Mouse (Mus musculus): ENCODE measurements at regions not wholly inside any gene's neighbourhood (a gene's known extent, or its start where the extent isn't known, plus 50 kb on each side); places are given as distances from the start of the nearest gene placed in this dataset.
"Not testable (repeated sequence)": the region's sequence is repeated elsewhere in the genome, so short reads cannot be mapped to it uniquely, and the experiment has no call there.

DNA sequence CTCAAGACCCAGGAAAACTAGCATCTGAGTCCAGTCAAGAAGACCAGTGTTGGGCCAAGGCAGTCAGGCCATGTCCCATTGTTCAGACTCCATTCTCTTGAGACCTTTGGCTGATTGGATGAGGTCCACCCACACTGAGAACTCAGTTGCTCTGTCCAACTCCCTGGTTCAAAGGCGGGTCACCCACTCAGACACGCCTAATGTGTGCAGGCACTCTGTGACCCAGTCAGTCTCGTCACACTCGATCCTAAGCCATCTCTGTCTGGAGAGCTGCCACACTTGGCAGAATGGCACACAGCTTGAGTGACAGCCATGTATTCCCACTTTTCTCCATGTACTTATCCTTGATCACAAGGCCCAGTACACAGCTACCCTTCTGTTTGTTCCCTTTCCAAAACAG, 189.8 kb upstream of the Hs6st1 start:
- DNase-seq: no peak

DNA sequence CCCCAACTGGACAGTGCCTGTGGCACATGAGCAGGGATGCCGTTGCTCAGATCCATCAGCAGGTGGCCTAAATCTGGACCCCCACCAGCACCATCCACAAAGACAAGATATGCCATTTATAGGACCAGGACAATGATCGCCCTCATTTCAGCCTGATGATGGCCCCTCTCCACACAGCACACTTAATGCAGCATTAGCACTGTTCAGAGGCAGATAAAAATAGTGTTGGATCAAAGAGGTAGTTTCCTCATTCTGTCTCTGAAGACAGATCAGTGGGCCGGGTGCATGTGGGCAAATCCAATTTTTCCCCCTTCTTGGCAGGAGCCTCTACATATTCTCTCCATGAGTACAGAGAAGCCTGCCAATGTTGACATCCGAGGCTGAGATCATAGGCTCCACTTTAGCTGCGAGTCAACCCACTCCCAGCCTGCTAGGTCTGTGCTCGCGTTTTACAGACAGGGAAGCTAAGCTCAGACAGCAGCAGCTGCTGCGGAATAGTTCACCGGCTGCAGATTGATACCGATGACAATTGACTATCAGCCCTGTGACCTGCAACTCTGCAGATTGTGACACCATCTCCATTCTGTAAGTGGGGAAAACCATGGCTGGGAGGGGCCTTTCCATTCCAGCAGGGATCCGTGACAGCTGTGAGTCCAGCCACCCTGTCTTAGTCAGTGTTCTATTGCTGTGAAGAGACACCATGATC, 188.7 kb upstream of the Hs6st1 start:
- DNase-seq: no peak

DNA sequence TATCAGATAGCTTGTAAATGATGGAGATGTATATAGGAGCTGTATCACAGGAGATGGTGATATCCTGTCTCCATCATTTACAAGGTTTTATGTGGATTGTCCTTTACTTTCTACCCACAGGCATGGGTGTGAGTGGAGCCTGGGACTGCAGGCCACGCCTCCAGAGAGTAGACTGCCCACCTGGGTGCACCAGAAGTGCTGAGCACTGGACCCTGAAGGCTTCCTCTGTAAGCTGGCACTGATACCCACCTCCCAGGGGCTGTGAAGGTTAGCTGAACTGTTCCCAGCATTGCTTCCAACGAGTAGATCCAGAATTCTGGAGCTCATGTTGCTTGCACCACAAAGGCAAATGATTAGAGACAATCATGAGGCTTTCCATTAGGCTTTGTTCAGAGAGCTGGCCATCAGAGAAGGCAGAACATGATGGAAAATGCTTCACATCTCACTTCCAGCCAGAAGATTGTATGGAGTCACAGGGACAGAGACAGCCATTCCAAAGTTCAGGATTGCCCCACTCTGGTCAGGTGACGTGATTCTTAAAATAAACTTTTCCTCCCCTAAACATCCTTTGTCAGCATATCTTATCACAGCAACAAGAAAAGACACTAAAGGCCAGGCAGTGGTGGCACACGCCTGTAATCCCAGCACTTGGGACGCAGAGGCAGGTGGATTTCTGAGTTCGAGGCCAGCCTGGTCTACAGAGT, 187.5 kb upstream of the Hs6st1 start:
- DNase-seq: peak; percentile 27

DNA sequence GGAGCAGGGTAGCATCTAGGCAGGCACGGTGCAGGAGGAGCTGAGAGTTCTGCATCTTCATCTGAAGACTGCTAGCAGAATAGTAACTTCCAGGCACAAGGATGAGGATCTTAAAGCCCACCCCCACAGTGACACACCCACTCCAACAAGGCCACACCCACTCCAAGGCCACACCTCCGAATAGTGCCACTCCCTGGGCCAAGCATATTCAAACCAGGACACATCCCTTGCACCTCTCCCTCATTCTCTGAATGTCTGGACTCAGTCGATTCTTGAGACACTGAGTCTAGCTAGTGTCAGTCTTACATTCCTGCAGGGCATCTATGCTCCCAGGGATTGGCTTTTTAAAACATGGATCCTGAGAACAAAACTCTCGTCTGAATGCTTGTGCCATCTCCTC, 186.7 kb upstream of the Hs6st1 start:
- no peak for DNase-seq

DNA sequence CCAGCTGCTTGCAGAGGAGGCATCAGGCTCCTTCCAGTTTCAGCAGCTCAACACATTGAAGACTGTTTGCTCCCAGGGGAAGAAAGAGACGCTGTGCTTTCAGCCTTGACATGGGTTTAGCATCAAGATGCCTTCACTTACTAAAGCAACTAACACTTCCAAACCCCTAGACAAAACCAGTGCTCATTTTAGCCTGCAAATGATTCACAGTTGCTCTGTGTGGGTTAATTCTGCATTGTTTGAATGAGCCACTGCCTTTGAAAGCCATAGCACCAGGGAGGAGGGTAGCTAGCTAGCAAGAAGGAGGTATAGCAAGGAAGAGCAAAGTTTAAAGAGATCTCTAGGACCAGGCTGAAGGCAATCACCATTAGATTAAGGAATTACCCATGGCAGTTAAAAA, 186.1 kb upstream of the Hs6st1 start:
- DNase-seq: no peak

DNA sequence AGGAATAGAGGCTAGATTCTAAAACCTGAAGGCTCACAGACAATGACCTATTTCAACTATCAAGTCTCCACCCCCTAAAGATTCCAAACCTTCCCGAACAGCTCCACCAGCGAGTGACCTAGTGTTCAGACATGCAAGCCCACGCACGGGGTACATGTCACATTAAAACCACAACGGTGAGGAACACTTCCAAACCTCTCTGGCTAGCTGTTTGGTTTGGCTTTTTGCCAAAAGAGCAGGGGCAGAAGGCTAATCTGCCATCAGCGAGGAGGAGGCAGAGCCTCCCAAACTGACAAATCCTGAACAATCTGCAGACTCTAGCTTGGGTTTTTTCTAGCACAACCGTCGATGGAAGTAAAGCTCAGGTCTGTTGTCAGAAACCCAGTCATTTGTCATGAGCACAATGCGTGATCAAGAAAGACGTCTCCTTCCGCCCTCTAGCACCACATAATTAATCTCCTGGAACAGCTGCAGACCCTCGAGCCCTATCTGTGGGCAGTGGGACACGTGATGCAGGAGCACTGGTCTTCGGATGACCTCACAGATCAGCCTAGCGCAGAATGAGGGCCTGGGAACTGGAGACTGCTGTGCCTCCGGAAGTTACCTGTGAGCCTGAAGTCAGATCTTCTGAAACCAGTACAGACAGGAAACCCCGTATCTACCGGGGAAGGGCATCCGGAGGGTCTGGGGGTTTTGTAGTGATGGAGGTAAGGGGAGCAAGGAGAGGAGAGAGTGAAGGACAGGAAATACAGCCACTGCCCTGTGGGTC, 178.3 kb upstream of the Hs6st1 start:
- DNase-seq: no peak

DNA sequence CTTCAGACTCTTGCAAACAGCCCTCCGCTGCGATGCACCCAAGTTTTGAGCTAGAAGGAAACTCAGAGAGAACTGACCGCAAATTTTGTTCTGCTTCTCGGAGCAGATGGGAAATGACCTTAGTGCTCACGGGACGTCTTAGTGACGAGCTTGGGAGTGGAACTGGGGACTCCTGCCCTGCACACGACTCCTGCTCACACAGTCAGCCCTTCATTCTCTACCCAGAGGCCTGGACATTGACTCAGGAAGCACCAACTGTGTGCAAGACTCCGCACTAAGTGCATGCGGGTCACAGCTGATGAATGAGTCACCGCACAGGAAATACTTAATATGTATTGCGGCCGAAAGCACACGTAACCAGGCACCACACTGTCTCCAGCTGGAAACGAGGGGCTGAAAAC, 177.7 kb upstream of the Hs6st1 start:
- DNase-seq: no peak

DNA sequence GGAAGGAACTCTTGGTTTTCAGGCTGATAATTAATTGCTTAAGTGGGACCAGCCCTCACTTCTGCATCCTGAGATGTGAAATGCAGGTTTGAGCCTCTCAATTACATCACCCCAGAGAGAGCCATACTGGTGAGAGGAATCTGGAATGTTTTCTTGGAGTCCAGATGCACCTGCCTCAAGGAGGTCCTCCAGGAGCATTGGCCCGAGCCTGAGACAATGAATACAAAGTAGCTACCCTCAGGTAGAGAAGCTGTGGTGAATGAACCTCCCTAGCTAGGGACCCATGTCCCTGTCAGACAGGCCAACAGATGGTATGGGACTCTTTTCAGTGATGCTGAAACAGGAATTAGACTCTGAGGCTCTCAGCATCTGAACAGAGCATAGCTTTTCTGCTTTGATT, 168.7 kb upstream of the Hs6st1 start:
- no peak for DNase-seq

DNA sequence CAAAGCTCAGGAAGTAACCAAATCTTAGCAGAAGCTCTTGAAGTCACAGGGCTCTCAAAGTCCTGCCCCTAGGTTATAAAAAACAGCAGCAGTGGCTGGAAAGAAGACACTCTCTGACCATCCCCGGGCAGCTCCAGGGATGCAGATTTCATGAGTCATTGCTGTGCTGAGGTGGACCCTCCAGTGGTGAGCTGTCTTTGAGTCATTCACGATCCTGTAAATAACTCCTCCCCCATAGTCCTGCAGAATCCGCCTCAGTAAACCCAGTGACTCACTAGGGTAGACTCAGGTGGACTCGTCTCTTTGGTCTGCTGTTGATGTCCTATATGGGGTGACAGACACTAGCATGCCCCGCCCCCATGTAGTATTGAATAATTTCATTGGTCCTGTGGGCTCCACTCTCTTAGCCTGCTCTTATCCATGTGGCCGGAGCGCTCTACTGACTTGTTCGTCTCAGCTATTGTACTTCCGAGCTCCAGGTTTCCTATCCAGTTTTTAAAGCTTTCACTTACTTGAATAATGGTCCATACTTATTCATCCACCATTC, 164.1 kb upstream of the Hs6st1 start:
- no peak for DNase-seq

DNA sequence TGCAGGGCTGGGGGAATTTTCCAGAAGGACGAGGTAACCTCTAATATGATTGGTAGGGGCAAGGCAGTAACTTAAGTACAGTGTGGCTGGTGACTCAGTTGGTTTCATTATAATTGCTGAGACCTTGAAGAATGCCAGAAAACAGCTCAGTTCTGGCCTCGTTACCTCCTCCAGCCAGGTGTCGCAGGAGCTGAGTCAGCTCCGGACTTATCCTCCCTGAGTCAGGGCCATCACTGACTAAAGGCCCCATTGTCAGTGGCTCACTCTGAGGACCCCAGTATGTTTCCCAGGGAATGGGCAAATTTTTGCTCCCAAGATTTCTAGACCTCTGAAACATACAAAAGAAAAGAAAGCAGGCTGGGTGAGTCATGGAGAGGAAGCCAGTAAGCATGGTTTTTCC, 154.6 kb upstream of the Hs6st1 start:
- DNase-seq: no peak

DNA sequence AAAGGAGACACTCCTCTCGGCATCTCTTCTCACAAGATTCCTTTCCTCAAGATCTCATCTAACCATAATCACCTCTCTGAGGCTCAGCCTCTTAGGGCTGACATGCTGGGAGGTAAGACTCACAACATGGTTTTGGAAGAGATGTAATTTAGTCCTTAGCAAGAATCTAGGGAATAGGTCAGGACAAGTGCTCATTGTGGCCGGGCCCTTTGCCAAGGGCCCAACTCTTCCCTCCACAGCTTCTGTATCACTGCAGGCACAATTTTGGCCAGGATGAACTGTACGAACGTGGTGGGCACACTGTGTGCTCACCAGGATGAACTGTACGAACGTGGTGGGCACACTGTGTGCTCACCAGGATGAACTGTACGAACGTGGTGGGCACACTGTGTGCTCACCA, 154.0 kb upstream of the Hs6st1 start:
- DNase-seq: not testable (repeated sequence)

DNA sequence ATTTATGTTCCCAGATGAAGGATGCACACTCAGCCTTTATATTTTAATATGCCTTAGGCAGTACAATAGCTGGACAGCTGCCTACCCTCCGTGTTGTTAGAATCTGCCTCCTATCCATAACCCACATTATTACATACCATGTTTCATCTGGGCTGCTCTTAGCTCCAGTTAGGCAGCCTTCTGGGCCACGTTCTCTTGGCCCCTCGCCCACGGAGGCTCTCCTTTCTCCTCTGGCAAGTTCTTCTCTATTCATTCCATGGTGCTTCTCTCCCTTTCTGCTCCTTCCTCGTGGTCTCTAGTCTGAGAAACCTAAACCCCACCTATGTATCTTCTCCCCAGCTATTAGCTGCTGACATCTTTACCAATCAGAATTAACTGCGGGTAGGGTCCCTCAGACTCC, 152.7 kb upstream of the Hs6st1 start:
- DNase-seq: no peak

DNA sequence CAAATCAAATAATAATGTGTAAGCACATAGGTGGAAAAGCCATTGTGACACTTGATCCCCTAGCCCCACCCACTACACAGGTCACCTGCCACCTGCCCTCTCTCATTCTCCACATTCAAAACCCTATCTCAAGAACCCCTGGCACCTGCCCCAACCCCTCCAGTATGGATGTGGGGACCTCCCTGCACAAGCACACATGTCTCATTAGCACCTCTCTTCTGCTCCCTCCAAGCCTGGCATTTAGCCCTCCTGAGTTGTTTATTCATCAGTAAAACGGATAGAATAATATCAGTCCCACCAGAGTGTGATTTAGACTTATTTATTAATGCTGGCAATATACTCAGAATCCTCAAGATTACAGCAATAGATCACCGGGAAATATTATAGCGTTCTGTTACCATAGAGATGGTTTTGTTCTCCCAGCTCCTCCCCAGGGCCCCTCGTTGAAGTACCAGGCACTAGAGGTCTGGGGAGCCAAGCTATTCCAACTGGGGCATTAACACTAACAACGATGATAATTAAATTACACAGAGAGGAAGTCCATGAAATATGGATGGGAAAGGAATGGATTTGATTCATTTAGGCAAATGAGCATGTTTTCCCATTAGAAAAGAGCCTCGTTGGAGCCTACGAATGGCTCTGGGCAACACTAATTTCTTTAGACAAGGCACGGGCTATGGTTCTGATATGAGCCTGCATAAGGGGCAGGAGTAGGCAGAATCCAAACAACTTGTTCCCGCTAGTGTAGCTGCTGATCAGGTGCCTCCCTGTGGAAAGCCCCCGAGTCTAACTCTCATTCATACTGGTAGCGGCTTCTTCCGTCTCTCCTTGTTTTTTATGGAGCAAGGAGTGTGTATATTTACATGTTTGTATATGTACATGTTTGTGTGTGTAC, 148.1 kb upstream of the Hs6st1 start:
- DNase-seq: no peak

DNA sequence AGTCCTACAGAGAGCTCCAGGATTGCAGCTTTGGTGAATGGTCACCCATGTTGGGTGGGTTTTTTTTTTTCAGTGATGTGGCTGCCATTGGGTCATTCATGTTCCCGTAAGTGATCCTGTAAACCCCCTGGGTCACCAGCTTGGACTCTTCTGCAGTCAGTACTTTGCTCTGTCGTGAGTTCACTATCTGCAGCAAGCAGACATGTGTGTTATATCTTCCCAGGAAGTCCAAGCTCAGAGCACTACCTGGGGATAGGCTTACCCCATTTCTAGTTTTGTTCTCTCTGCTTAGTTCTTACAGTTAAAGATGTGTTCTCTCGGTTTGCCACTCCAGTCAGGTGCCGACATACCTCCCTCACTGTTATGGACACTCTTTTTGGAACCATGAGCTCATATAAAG, 143.4 kb upstream of the Hs6st1 start:
- no peak for DNase-seq

DNA sequence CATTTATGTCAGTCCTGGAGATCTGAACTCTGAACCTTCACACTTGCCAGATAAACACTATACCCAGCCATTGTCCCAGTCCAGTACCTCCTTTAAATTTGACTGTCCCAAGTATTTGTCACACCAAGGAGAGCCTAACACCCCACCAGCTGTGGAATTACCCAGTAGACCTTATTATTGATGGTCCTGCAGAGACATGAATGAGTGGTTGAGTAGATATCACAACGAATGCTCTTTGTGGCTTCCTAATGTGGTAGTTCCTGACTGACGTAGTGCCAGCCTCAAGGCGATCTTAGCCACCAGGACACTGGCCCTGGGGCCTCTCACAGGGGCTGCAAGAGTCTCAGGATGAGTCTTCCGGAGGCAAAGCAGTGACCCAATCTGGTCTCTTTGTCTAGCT, 142.9 kb upstream of the Hs6st1 start:
- DNase-seq: no peak

DNA sequence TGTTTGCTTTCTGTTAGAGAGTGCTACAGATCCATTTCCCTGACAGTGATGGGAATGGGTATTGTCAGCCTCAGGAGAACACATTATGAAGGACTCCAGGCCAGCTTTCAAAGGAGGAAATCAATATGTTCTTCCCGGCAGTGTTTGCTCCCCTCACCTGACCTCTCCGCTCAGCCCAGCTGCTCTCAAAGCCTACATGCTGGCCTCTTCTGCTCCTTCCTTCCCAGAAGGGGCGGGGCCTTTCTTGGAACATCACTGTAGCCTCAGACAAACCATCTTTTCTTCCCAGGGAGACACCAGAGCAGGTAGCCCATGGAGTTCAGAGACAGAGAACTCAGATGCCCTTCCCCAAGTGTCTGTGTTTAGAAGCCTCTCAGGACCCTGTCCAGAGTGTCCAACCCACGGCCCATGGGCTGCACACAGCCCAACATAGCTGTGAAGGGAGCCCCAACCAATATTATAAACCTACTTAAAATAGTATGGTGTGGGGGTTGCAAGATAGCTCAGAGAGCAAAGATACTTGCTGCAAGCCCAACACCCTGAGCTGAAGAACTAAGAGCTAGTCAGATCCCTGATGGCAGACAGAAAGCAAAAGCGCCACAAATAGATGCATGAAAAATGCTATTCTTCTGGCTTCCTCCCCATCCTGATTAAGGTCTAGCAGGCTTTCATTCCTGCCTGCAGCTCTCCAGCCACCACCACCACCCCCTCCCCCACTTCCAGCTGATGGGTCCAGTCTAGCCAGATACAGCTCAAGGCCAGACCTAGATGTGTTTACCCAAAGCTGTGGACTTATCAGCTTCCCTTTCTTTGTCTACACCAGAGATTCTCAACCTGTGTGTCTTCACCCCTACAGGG, 141.8 kb upstream of the Hs6st1 start:
- peak; percentile 12 for DNase-seq

DNA sequence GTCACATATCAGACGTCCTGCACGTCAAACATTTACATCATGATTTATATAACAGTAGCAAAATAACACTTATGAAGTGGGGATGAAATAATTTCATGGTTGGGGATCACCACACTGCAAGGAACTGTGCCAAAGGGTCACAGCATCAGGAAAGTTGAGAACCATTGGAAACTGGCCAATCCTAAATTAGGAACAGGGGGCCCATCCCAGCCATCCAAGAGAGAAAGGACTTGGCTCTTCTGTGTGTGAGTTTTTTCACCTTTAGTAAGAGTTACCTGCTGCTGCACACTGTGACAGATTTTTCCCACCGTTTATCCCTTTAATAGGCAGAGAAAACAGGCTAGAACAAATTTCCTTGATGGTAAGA, 141.2 kb upstream of the Hs6st1 start:
- no peak for DNase-seq

DNA sequence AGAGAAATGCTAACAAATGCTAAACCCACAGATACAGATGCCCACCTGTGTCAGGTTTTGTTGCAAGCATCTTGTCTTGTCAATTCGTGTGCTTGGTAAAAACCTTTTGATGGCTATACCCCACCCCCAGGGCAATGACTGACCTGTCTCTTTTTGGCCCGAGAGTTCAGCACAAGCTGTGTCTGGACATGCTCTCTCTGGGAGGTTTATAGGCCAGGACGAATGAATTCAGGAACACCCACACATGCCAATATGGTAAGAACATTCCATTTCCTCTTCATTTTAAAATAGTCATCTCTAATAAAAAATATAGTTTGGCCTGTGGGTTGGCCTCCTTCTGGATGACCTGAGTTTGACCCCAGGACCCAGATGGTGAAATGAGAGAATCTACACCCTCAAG, 137.8 kb upstream of the Hs6st1 start:
- DNase-seq: no peak

DNA sequence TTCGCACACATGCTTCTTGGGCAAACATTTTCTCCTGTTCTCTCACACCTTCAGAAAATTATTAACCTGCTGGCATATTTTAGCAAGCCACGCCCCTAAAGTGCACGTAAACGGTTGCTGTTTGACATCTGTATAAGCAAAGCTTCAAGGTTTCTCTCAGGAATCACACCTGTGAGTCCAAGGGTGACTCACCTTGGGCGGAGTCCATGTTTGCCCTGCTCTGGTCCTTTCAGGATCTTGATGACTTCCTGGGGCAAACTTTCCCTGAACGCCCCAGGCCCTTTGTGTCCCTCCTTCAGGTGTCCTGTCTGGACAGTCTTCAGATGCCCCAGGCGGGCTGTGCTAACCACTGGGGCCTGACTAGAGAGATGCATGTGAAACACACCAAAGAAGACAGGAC, 137.1 kb upstream of the Hs6st1 start:
- peak; percentile 17 for DNase-seq

DNA sequence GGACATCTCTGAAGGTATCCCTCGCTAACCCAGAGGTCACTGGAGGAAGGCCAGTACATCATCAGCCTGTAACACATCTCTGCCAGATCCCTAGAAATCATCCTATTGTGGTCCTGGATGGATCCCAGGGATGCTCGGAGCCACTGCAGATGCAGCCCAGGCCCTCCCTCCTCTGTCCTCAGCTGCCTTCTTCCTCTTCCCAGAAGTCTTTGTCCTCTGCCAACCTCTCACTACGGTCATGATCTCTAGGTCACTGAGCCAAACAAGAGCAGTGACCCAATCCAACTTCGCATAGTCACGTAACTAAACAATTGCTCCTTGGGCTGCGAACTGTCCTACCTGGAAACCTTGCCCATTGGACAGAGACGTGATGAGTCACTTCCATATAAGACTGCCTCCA, 134.7 kb upstream of the Hs6st1 start:
- no peak for DNase-seq

DNA sequence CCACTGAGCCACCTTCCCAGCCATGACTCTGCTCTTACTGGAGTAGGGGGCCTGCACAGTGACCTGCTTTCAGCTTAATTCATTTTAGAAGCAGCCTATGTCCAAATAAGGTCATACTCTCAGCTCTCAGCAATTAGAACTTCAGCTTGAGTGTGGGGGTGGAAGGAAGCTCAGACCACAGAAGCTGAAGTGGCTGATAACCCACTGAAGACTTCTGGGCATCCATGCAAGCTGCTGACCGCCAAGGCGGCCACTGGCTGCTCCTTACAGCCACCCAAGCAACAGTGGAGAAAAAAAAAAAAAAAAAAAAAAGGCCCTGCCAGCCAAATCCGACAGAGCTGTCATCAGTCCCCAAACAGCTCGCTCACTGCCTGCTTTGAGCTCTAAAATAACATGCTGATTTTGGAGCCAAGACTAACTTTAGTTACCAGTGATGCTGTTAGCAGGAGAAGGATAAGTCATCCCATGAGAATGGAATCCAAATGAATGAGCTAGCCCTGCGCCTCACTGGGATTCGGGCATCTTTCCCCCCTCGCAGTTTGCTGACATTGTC, 133.0 kb upstream of the Hs6st1 start:
- no peak for DNase-seq

Measured in kidney, postnatal 14 days (tissue).